Mouse (Mus musculus) liver, postnatal 0 days (tissue): ENCODE results near the gene Tecr.

Source experiments
- CTCF ChIP-seq: sonication (generic); IDR thresholded peaks from 2 replicates; pipeline ENCODE4 v1.5.1; 2016; ENCODE audit warnings: antibody characterized with exemption, low read depth
- EP300 ChIP-seq: IDR thresholded peaks from 2 replicates; pipeline ENCODE4 v1.6.1; 2016; ENCODE audit warnings: antibody characterized with exemption, low read depth, mild to moderate bottlenecking

DNA sequence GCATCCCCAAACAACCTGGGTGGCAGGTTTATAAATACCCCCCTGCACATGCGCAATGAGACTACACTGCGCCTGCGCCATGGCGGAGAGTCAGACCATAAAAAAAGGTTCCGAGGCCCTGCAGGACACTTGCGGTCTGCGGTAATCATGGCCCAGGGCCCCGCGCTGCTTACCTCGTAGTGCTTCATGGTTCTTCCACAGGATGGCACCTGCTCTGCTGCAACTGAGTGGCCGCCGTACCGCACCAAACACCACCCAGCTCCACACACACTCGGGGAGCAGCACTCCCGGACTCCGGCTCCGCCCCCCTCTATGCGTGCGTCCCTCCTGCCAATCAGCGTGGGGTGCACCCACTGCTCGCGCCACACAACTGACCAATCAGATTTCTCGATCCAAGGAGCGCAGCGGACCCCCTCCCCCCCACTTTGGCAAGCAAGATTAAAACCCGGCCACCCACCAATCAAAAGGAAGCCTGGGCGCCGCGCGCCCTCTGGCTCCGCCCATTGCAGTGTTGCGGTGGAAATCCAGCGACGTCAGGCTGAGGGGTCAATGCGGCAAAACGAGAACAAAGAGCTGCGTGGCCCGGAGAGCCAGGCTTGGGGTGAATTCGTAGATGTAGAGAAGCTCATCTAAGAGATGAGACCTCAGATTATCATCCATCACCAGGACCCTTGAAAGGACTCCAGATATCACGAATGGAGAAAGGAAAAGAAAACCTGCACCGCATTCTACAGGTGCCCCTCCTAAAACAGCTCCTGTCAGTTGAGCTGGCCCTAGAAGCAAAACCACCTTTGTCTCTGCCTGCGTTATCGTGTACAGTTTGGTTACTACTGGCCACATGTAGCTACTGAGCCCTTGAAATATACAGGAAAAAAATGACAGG, 13.4 kb downstream of the Tecr start:
- TF ChIP-seq CTCF, result no peak
- no peak for TF ChIP-seq EP300
